Mouse (Mus musculus) testis, adult 2 months (tissue): Measurements from ENCODE around the gene Wdpcp. TPM values are rescaled to one million over a fixed set of nuclear protein-coding genes. Genes with fewer than 3 reads are reported as not detected.

Source experiments
- H3K27ac ChIP-seq: fragments of 200-500 bp; 2 replicates; pipeline ENCODE4 v1.5.1; 2012; ENCODE audit warnings: low read depth, low read length; ENCODE audit not compliant: control insufficient read depth, insufficient read depth
- H3K27me3 ChIP-seq: fragments of 200-500 bp; 2 replicates; pipeline ENCODE4 v1.6.1; 2012; ENCODE audit warnings: mild to moderate bottlenecking, low read length, moderate library complexity; ENCODE audit not compliant: control insufficient read depth, insufficient read depth
- H3K36me3 ChIP-seq: fragments of 200-500 bp; 2 replicates; pipeline ENCODE4 v1.6.1; 2012; ENCODE audit warnings: mild to moderate bottlenecking, low read length; ENCODE audit not compliant: control insufficient read depth, insufficient read depth
- H3K4me1 ChIP-seq: fragments of 200-500 bp; 2 replicates; pipeline ENCODE4 v1.6.1; 2012; ENCODE audit warnings: low read length; ENCODE audit not compliant: control insufficient read depth, insufficient read depth
- H3K4me3 ChIP-seq: fragments of 200-500 bp; 2 replicates; pipeline ENCODE4 v1.5.1; 2012; ENCODE audit warnings: low read depth, mild to moderate bottlenecking, low read length, moderate library complexity, mixed read lengths; ENCODE audit not compliant: control insufficient read depth
- CTCF ChIP-seq: fragments of 200-500 bp; IDR thresholded peaks from 2 replicates; pipeline ENCODE4 v1.5.1; 2012; ENCODE audit warnings: low read depth, mild to moderate bottlenecking, inconsistent platforms, low read length, moderate library complexity; ENCODE audit not compliant: control insufficient read depth, insufficient read depth, insufficient replicate concordance
- POLR2A ChIP-seq: fragments of 200-500 bp; IDR thresholded peaks from 2 replicates; pipeline ENCODE4 v1.6.1; 2012; ENCODE audit warnings: low read depth, mild to moderate bottlenecking, inconsistent platforms, low read length, moderate library complexity; ENCODE audit not compliant: control insufficient read depth
- polyA plus RNA-seq: library from polyadenylated mRNA; depleted of rRNA; stranded (reverse); fragments of >200 nt; gene quantifications from 2 replicates; pipeline ENCODE4 v1.2.3, GENCODE M21; 2012

The Wdpcp gene
- polyA plus RNA-seq, 1 experiment: 34.0 TPM

- Histone ChIP-seq H3K27me3 (no peaks in the 10 kb centered on the region), H3K4me3 (no peak overlapping the region), H3K27ac (no peak overlapping the region), H3K36me3 (no peaks in the 10 kb centered on the region), H3K4me1 (no peaks in the 10 kb centered on the region)
- no peak for TF ChIP-seq POLR2A
- TF ChIP-seq CTCF: no peak
These were observed 26.1 kb upstream of the Wdpcp start for GRCm38 (mm10) chr11:21545951-21546350.

GRCm38 (mm10) chr11:21546671-21547070 lies 25.4 kb upstream of the Wdpcp start:
- H3K4me3 ChIP-seq: no peak overlapping the region
- TF ChIP-seq POLR2A (no peak), CTCF (no peak)
- H3K27ac ChIP-seq: no peak overlapping the region
- no peaks in the 10 kb centered on the region for H3K27me3 ChIP-seq
- H3K4me1 ChIP-seq: no peaks in the 10 kb centered on the region
- H3K36me3 ChIP-seq: no peaks in the 10 kb centered on the region

- Histone ChIP-seq H3K4me1 (no peaks in the 10 kb centered on the region), H3K4me3 (no peak overlapping the region), H3K27me3 (no peaks in the 10 kb centered on the region), H3K36me3 (no peaks in the 10 kb centered on the region), H3K27ac (no peak overlapping the region)
- TF ChIP-seq CTCF (no peak), POLR2A (no peak)
These were observed 24.5 kb upstream of the Wdpcp start for GRCm38 (mm10) chr11:21547518-21547917.

GRCm38 (mm10) chr11:21549052-21549451 lies 23.0 kb upstream of the Wdpcp start:
- H3K4me1 ChIP-seq: no peaks in the 10 kb centered on the region
- H3K27me3 ChIP-seq: no peaks in the 10 kb centered on the region
- no peak overlapping the region for H3K27ac ChIP-seq
- H3K36me3 ChIP-seq: no peaks in the 10 kb centered on the region
- H3K4me3 ChIP-seq: no peak overlapping the region
- TF ChIP-seq CTCF (no peak), POLR2A (no peak)

GRCm38 (mm10) chr11:21549754-21550153 lies 22.3 kb upstream of the Wdpcp start:
- no peaks in the 10 kb centered on the region for H3K4me1 ChIP-seq
- H3K4me3 ChIP-seq: no peak overlapping the region
- no peaks in the 10 kb centered on the region for H3K36me3 ChIP-seq
- no peak for TF ChIP-seq CTCF
- TF ChIP-seq POLR2A: no peak
- H3K27me3 ChIP-seq: no peaks in the 10 kb centered on the region
- no peak overlapping the region for H3K27ac ChIP-seq

GRCm38 (mm10) chr11:21550222-21551173 lies 21.5 kb upstream of the Wdpcp start:
- H3K4me3 ChIP-seq: no peak overlapping the region
- no peaks in the 10 kb centered on the region for H3K4me1 ChIP-seq
- no peaks in the 10 kb centered on the region for H3K27me3 ChIP-seq
- TF ChIP-seq CTCF (no peak), POLR2A (no peak)
- H3K27ac ChIP-seq: no peak overlapping the region
- H3K36me3 ChIP-seq: no peaks in the 10 kb centered on the region

GRCm38 (mm10) chr11:21552049-21552448 lies 20.0 kb upstream of the Wdpcp start:
- Histone ChIP-seq H3K27ac (no peak overlapping the region), H3K4me3 (no peak overlapping the region), H3K36me3 (no peaks in the 10 kb centered on the region), H3K27me3 (no peaks in the 10 kb centered on the region), H3K4me1 (no peaks in the 10 kb centered on the region)
- TF ChIP-seq POLR2A (no peak), CTCF (no peak)

GRCm38 (mm10) chr11:21559727-21560126 lies 12.3 kb upstream of the Wdpcp start:
- Histone ChIP-seq H3K27me3 (no peaks in the 10 kb centered on the region), H3K4me1 (no peaks in the 10 kb centered on the region), H3K4me3 (no peak overlapping the region), H3K36me3 (no peaks in the 10 kb centered on the region), H3K27ac (no peak overlapping the region)
- TF ChIP-seq POLR2A (no peak), CTCF (no peak)
